Comparison of ENCODE assay signal across 20 mouse cellular contexts in the genomic region with DNA sequence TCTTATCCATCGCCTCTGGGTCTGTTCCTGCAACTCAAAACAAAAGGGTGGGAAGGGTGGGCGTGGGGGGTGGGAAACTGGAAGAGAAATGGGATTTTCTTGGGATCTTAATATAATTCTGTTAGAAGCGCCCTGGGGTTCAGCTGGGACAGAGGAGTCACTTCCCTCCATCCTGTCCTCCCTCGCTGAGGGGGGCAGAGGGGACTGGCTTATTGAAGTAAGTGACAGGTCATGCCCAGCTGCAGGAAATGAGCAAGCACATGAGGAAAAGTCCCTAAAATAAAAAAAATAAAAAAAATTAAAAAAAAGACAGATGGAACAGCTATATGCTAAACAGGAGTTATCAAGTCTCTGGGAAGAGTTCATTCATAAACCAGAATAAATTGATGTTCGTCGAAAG. TPM values are rescaled to one million over a fixed set of nuclear protein-coding genes. Genes with fewer than 3 reads are reported as not detected.
DNase-seq lines count a peak whose midpoint lies in the region; ATAC-seq lines count a peak whose summit lies in the region.
"Had no signal": no experiment of that assay in that cellular context is flagged by ENCODE, and none has a peak within 500 bp of the region (broad histone marks: within the 10 kb centered on the region; RNA-seq: fewer than 3 reads in every experiment).

No protein-coding gene starts in this region.

- H3K9me3 ChIP-seq in midbrain, embryonic 10.5 days (replicated peaks), result no peaks in the 10 kb centered on the region
- H3K9me3 ChIP-seq in midbrain, embryonic 14.5 days (ENCODE audit: control insufficient read depth, low read length), result no peaks in the 10 kb centered on the region
- H3K9me3 ChIP-seq: forebrain, embryonic 10.5 days; forebrain, embryonic 13.5 days; hindbrain, embryonic 12.5 days; hindbrain, embryonic 15.5 days had no signal

- no peak overlapping the region for H3K4me2 ChIP-seq in midbrain, embryonic 14.5 days (ENCODE audit: low read length)
- H3K4me2 ChIP-seq: forebrain, embryonic 13.5 days; heart, embryonic 11.5 days; hindbrain, embryonic 12.5 days; hindbrain, embryonic 15.5 days had no signal

- H3K4me1 ChIP-seq in midbrain, embryonic 10.5 days, result peaks cover 24% of the 10 kb centered on the region
- peaks cover 8% of the 10 kb centered on the region; the same call in 1 of the 2 replicates for H3K4me1 ChIP-seq in midbrain, embryonic 14.5 days (ENCODE audit: control insufficient read depth, insufficient read depth, low read length)
- H3K4me1 ChIP-seq: forebrain, embryonic 13.5 days; hindbrain, embryonic 15.5 days had no signal

- H3K4me3 ChIP-seq in midbrain, embryonic 10.5 days, result no peak overlapping the region
- H3K4me3 ChIP-seq in midbrain, embryonic 14.5 days (replicated peaks; ENCODE audit: low read depth, low read length), result no peak overlapping the region
- H3K4me3 ChIP-seq: forebrain, embryonic 10.5 days; forebrain, embryonic 13.5 days; hindbrain, embryonic 12.5 days; hindbrain, embryonic 15.5 days had no signal

- 68% methylated on average over 6 of the region's 6 CpGs for WGBS in midbrain, embryonic 10.5 days
- 54% methylated on average over 6 of the region's 6 CpGs for WGBS in midbrain, embryonic 14.5 days

- ATAC-seq in midbrain, embryonic 14.5 days (ENCODE audit: low FRiP score, low TSS enrichment), result no peak
- peak; percentile 40; the same call in 1 of the 2 replicates for ATAC-seq in common myeloid progenitor, adult 5-6 weeks (replicated peaks; ENCODE audit: low read depth, poor library complexity, severe bottlenecking)
- ATAC-seq: activated CD4-positive, CD25-positive, alpha-beta regulatory T cell, adult 4 months; forebrain, embryonic 13.5 days; forebrain, embryonic 16.5 days; intestine, postnatal 0 days had no signal

- 0 out of 2 replicates have a peak overlapping the region, but pooled peaks have one; percentile 3 for H3K27ac ChIP-seq in midbrain, embryonic 10.5 days (replicated peaks)
- no peak overlapping the region for H3K27ac ChIP-seq in midbrain, embryonic 14.5 days (replicated peaks; ENCODE audit: low read depth, low read length)
- H3K27ac ChIP-seq: forebrain, embryonic 13.5 days; hindbrain, embryonic 12.5 days; hindbrain, embryonic 15.5 days had no signal

- H3K27me3 ChIP-seq in midbrain, embryonic 10.5 days (ENCODE audit: low read depth, poor library complexity, severe bottlenecking), result no peaks in the 10 kb centered on the region
- no peaks in the 10 kb centered on the region for H3K27me3 ChIP-seq in midbrain, embryonic 14.5 days (ENCODE audit: control insufficient read depth, insufficient read depth, low read length)
- H3K27me3 ChIP-seq: forebrain, embryonic 13.5 days; hindbrain, embryonic 12.5 days; hindbrain, embryonic 15.5 days had no signal

- H3K36me3 ChIP-seq in midbrain, embryonic 10.5 days, result no peaks in the 10 kb centered on the region
- H3K36me3 ChIP-seq in midbrain, embryonic 14.5 days (ENCODE audit: control insufficient read depth, insufficient read depth, low read length), result no peaks in the 10 kb centered on the region
- H3K36me3 ChIP-seq: forebrain, embryonic 10.5 days; hindbrain, embryonic 12.5 days; hindbrain, embryonic 15.5 days had no signal

- no peak overlapping the region for H3K9ac ChIP-seq in midbrain, embryonic 14.5 days (replicated peaks; ENCODE audit: low read length)
- H3K9ac ChIP-seq: forebrain, embryonic 13.5 days; hindbrain, embryonic 12.5 days; hindbrain, embryonic 15.5 days had no signal

- peak; percentile 89 for DNase-seq in heart, adult 11 months
- DNase-seq in heart, adult 9 months (ENCODE audit: low spot score in 2 of 2), result no peak
- DNase-seq in midbrain, embryonic 10.5 days (ENCODE audit: low spot score), result no peak
- no peak for DNase-seq in midbrain, embryonic 14.5 days
- no peak for DNase-seq in ovary, postnatal 36 days (ENCODE audit: low spot score)
- DNase-seq: adrenal gland, adult 8-10 months; adrenal gland, postnatal 25 days; cerebellum, adult 18-20 months; cerebellum, adult 9-10 months; cerebellum, postnatal 14 days; gastrocnemius, postnatal 36 days had no signal

RNA-seq across cellular contexts. Expression of gene Myo10, which starts 40.3 kb away (rescaled TPM):
- polyA plus RNA-seq in midbrain, embryonic 10.5 days (2016; fragmentation: Nextera tagmentation; extraction: Ambion mirVana), result 74.7 and 86.0 TPM in 2 replicates
- 24.5 and 33.6 TPM in 2 replicates for polyA plus RNA-seq in midbrain, embryonic 14.5 days (2014; fragmentation: Nextera tagmentation; extraction: Ambion mirVana)
- 2.9 and 5.6 TPM in 2 replicates for total RNA-seq in common myeloid progenitor, adult 5-6 weeks (2017)
